Mouse (Mus musculus) midbrain, embryonic 13.5 days (tissue): ENCODE measurements around the gene Stra8. TPM values are rescaled to one million over a fixed set of nuclear protein-coding genes. Genes with fewer than 3 reads are reported as not detected.

Experiments used
- ATAC-seq: fragments of 200-750 bp; cut with Nextera tagmentation; 2 replicates; pipeline ENCODE4 v1.8.0; 2017; ENCODE audit warnings: mild to moderate bottlenecking, moderate TSS enrichment, moderate library complexity
- H3K27ac ChIP-seq: fragments of 300-500 bp; sonication (generic); 2 replicates; pipeline ENCODE4 v1.5.1; 2015; ENCODE audit warnings: inconsistent platforms, mild to moderate bottlenecking, moderate library complexity
- H3K27me3 ChIP-seq: fragments of 300-500 bp; sonication (generic); 2 replicates; pipeline ENCODE4 v1.6.1; 2015; ENCODE audit warnings: mild to moderate bottlenecking, inconsistent platforms
- H3K36me3 ChIP-seq: fragments of 300-500 bp; sonication (generic); 2 replicates; pipeline ENCODE4 v1.6.1; 2015; ENCODE audit warnings: mild to moderate bottlenecking, inconsistent platforms
- H3K4me1 ChIP-seq: fragments of 300-500 bp; sonication (generic); replicated peaks from 2 replicates; pipeline ENCODE4 v1.6.1; 2015; ENCODE audit warnings: inconsistent platforms
- H3K4me2 ChIP-seq: fragments of 300-500 bp; sonication (generic); replicated peaks from 2 replicates; pipeline ENCODE4 v1.6.1; 2015; ENCODE audit warnings: moderate library complexity, mild to moderate bottlenecking, inconsistent platforms
- H3K4me3 ChIP-seq: fragments of 300-500 bp; sonication (generic); replicated peaks from 2 replicates; pipeline ENCODE4 v1.5.1; 2015; ENCODE audit warnings: mild to moderate bottlenecking, inconsistent platforms
- H3K9ac ChIP-seq: fragments of 300-500 bp; sonication (generic); replicated peaks from 2 replicates; pipeline ENCODE4 v1.6.1; 2015; ENCODE audit warnings: mild to moderate bottlenecking, inconsistent platforms
- H3K9me3 ChIP-seq: fragments of 300-500 bp; sonication (generic); 2 replicates; pipeline ENCODE4 v1.6.1; 2016; ENCODE audit warnings: mild to moderate bottlenecking, inconsistent platforms
- WGBS: fragments of 180-500 bp; shearing (Covaris S2); methylation state at CpG from one replicate; pipeline ENCODE4 v1.1.7; 2015; 5-methylcytosine and 5-hydroxymethylcytosine counted together
- polyA plus RNA-seq: library from polyadenylated mRNA; unstranded; fragments of >200 nt; fragmentation: Nextera tagmentation; extraction: Ambion mirVana; gene quantifications from 2 replicates; pipeline ENCODE4 v1.2.1, GENCODE M21; 2015

Stra8 gene
- polyA plus RNA-seq, 1 experiment from 2014 or later, result not detected

- H3K4me2 ChIP-seq, result no peak overlapping the region
- 0 out of 2 replicates have a peak, but pooled peaks cover 3% of the 10 kb centered on the region for H3K36me3 ChIP-seq
- WGBS, result 83% methylated on average over 7 of the region's 7 CpGs
- peaks cover 11% of the 10 kb centered on the region for H3K4me1 ChIP-seq
- no peaks in the 10 kb centered on the region; the same call in 1 of the 2 replicates for H3K27me3 ChIP-seq
- H3K4me3 ChIP-seq, result no peak overlapping the region
- ATAC-seq, result no peak
- H3K9ac ChIP-seq, result no peak overlapping the region
- no peaks in the 10 kb centered on the region for H3K9me3 ChIP-seq
- no peak overlapping the region for H3K27ac ChIP-seq
Observed at GRCm38 (mm10) chr6:34951518-34951917, 31.6 kb downstream of the Stra8 start.

DNA sequence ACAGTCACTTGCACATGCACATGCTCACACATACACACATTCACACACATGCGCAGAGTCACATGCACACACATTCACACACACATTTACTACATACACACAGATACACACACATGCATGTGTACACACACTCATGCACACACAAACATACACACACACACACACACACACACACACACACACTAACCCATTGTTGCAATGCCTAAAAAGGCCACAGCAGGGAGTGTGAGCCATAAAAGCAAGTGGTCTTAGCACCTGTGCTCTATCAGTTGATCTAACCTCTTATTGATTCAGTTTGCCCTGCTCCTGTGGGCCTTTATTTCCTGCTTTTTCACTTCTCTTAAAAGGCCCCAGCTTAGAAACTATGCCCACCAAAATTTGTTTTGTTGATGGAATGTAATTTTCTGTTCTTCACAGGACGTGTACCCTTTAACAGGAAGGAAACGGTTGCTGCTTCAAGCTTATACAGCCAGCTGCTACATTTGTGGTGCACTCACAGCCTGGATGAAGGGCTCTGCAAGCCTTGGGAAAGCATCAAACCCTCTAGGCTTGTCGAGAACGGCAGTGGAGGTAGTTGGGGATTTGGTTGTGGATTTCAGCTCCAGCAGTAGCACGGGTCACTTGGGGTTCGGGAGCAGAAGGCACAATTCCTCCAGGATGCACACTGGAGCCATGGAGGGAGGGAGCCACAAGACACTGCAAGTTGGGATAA, 32.1 kb downstream of the Stra8 start:
- H3K4me1 ChIP-seq, result peaks cover 11% of the 10 kb centered on the region
- H3K27me3 ChIP-seq, result no peaks in the 10 kb centered on the region; the same call in 1 of the 2 replicates
- 0 out of 2 replicates have a peak, but pooled peaks cover 3% of the 10 kb centered on the region for H3K36me3 ChIP-seq
- no peak for ATAC-seq
- H3K4me2 ChIP-seq, result no peak overlapping the region
- H3K27ac ChIP-seq, result no peak overlapping the region
- no peak overlapping the region for H3K9ac ChIP-seq
- WGBS, result 78% methylated on average over 7 of the region's 7 CpGs
- no peaks in the 10 kb centered on the region for H3K9me3 ChIP-seq
- H3K4me3 ChIP-seq, result no peak overlapping the region

GRCm38 (mm10) chr6:34954926-34955861, 35.2 kb downstream of the Stra8 start:
- H3K4me2 ChIP-seq, result peak overlapping the region; percentile 43
- peak overlapping the region; percentile 17; the same call in 1 of the 2 replicates for H3K4me3 ChIP-seq
- no peak overlapping the region; the same call in 1 of the 2 replicates for H3K9ac ChIP-seq
- no peaks in the 10 kb centered on the region for H3K9me3 ChIP-seq
- WGBS, result 53% methylated on average over 18 of the region's 18 CpGs
- no peaks in the 10 kb centered on the region for H3K27me3 ChIP-seq
- peaks cover 11% of the 10 kb centered on the region for H3K4me1 ChIP-seq
- H3K27ac ChIP-seq, result no peak overlapping the region
- peak; percentile 84 for ATAC-seq
- no peaks in the 10 kb centered on the region for H3K36me3 ChIP-seq

GRCm38 (mm10) chr6:34955862-34956241, 35.9 kb downstream of the Stra8 start:
- H3K9ac ChIP-seq, result no peak overlapping the region
- peak overlapping the region; percentile 43 for H3K4me2 ChIP-seq
- H3K4me3 ChIP-seq, result no peak overlapping the region
- no peaks in the 10 kb centered on the region for H3K36me3 ChIP-seq
- no peaks in the 10 kb centered on the region for H3K9me3 ChIP-seq
- no peak overlapping the region for H3K27ac ChIP-seq
- no peaks in the 10 kb centered on the region for H3K27me3 ChIP-seq
- ATAC-seq, result no peak
- 42% methylated on average over 8 of the region's 8 CpGs for WGBS
- H3K4me1 ChIP-seq, result peaks cover 11% of the 10 kb centered on the region

DNA sequence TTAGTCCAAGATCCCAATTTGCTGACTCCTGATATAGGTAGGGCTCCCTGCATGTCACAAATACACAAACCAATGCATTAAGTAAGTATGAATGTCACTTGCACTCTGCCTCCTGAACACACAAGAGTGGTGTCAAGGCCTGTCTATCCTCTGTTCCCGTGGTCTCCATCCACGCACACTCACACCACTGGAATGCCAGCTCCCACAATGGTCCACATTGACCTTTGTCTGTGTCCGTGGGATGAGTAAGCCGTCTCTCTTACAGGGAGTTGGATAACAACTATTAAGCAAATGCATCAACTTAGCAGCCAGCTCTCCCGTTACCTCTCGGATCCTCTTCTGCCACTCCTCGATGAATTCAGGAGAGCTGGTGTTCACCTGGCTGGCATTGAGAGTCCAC, 39.2 kb downstream of the Stra8 start:
- Histone ChIP-seq H3K27ac (no peak overlapping the region), H3K9ac (no peak overlapping the region), H3K36me3 (no peaks in the 10 kb centered on the region), H3K4me1 (peaks cover 11% of the 10 kb centered on the region), H3K27me3 (no peaks in the 10 kb centered on the region), H3K4me3 (no peak overlapping the region), H3K4me2 (no peak overlapping the region), H3K9me3 (no peaks in the 10 kb centered on the region)
- ATAC-seq, result no peak
- 90% methylated on average over 7 of the region's 7 CpGs for WGBS

GRCm38 (mm10) chr6:34964550-34964949, 44.6 kb downstream of the Stra8 start:
- H3K27ac ChIP-seq, result no peak overlapping the region
- no peaks in the 10 kb centered on the region for H3K36me3 ChIP-seq
- no peak overlapping the region for H3K4me3 ChIP-seq
- H3K9ac ChIP-seq, result no peak overlapping the region
- H3K9me3 ChIP-seq, result no peaks in the 10 kb centered on the region
- no peaks in the 10 kb centered on the region for H3K4me1 ChIP-seq
- no peaks in the 10 kb centered on the region for H3K27me3 ChIP-seq
- WGBS, result 85% methylated on average over 2 of the region's 2 CpGs
- ATAC-seq, result no peak
- H3K4me2 ChIP-seq, result no peak overlapping the region

- WGBS, result 90% methylated on average over 6 of the region's 6 CpGs
- no peak overlapping the region for H3K4me2 ChIP-seq
Observed at GRCm38 (mm10) chr6:34965819-34966539, 46.0 kb downstream of the Stra8 start.

DNA sequence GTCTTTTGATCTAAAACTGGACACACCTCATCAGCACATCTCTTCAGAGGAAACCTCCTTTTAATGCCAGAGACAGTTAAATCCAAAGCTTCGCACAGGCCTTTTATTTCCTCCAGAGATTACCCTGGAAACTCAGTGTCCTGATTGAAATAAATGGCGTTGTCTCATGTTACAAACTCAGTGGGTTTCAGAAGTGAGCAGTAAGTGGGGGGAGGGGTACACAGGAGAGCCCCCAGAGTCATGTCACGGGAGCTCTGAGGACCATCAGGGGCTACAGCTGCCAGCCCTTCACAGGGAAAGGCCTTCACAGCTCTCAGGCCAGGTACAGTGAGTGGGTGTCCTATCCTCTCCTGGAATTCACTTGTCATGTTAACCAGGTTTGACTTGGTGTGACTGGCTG, 51.2 kb downstream of the Stra8 start:
- no peaks in the 10 kb centered on the region for H3K36me3 ChIP-seq
- H3K4me3 ChIP-seq, result no peak overlapping the region
- no peak overlapping the region for H3K9ac ChIP-seq
- no peaks in the 10 kb centered on the region for H3K4me1 ChIP-seq
- no peaks in the 10 kb centered on the region for H3K27me3 ChIP-seq
- 19% methylated on average over 3 of the region's 3 CpGs for WGBS
- H3K27ac ChIP-seq, result no peak overlapping the region
- H3K9me3 ChIP-seq, result no peaks in the 10 kb centered on the region
- H3K4me2 ChIP-seq, result no peak overlapping the region
- ATAC-seq, result no peak

More at GRCm38 (mm10) chr6:34965819-34966539, 46.0 kb downstream of the Stra8 start:
- Histone ChIP-seq H3K4me1 (no peaks in the 10 kb centered on the region), H3K27me3 (no peaks in the 10 kb centered on the region), H3K36me3 (no peaks in the 10 kb centered on the region), H3K27ac (no peak overlapping the region), H3K9me3 (no peaks in the 10 kb centered on the region), H3K9ac (no peak overlapping the region), H3K4me3 (no peak overlapping the region)
- no peak for ATAC-seq

DNA sequence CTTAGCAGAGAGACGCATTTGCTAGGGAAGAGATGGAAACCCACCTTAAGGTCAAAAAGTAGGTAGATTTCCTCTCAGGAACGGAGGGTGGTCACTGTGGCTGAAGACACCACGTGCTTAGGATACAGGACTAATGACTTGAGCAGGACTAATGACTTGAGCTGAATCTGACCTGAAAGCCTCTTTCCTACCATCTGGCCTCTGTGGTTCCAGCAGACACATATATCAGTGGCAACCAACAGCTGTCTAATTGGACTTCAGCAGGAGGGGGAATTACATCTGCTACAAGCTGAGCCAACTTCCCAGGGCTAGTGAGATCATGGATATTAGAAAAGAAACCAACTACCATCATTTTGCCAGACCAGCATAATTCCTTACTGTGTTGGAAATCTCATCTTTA, 59.3 kb downstream of the Stra8 start:
- Histone ChIP-seq H3K9me3 (no peaks in the 10 kb centered on the region), H3K4me3 (no peak overlapping the region)
- WGBS, result 80% methylated on average over 3 of the region's 3 CpGs

DNA sequence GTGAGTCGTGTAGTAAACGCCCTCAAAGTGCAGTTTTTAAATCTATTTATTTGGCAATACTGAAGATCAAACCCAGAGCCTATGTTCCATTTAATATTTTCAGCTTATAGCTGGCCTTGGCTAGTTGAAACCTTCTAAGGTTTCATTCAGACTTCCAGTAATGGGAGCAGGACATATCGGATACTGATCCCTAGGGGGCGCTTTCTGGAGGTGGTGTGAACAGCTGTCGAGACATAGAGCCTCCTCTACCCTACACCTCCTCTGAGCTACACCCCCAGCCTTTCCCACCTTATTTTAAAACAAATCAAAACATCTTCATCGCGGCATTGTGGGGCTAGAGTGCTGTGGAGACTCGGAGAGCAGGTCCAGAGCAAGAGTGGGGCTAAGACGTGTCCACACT, 60.7 kb downstream of the Stra8 start:
- WGBS, result 69% methylated on average over 9 of the region's 9 CpGs

More for the DNA sequence above, 59.3 kb downstream of the Stra8 start:
- ATAC-seq, result no peak
- H3K4me2 ChIP-seq, result no peak overlapping the region
- no peak overlapping the region for H3K27ac ChIP-seq
- H3K4me1 ChIP-seq, result no peaks in the 10 kb centered on the region
- H3K9ac ChIP-seq, result no peak overlapping the region
- H3K27me3 ChIP-seq, result no peaks in the 10 kb centered on the region
- no peaks in the 10 kb centered on the region for H3K36me3 ChIP-seq

GRCm38 (mm10) chr6:34987085-34987645, 67.2 kb downstream of the Stra8 start:
- no peak overlapping the region for H3K4me2 ChIP-seq
- peaks cover 13% of the 10 kb centered on the region for H3K4me1 ChIP-seq
- no peaks in the 10 kb centered on the region for H3K36me3 ChIP-seq
- H3K27me3 ChIP-seq, result peaks cover 4% of the 10 kb centered on the region; the same call in 1 of the 2 replicates
- 91% methylated on average over 12 of the region's 12 CpGs for WGBS
- no peaks in the 10 kb centered on the region for H3K9me3 ChIP-seq
- H3K27ac ChIP-seq, result no peak overlapping the region
- no peak overlapping the region for H3K4me3 ChIP-seq
- no peak overlapping the region for H3K9ac ChIP-seq
- ATAC-seq, result no peak

More for the DNA sequence above, 60.7 kb downstream of the Stra8 start:
- Histone ChIP-seq H3K27me3 (no peaks in the 10 kb centered on the region), H3K27ac (no peak overlapping the region), H3K4me1 (no peaks in the 10 kb centered on the region), H3K4me2 (no peak overlapping the region), H3K36me3 (no peaks in the 10 kb centered on the region), H3K4me3 (no peak overlapping the region), H3K9me3 (no peaks in the 10 kb centered on the region), H3K9ac (no peak overlapping the region)
- no peak for ATAC-seq
